Mouse (Mus musculus) midbrain, postnatal 0 days (tissue): ENCODE results near the gene Cfap99. TPM values are rescaled to one million over a fixed set of nuclear protein-coding genes. Genes with fewer than 3 reads are reported as not detected.

ENCODE experiments used
- ATAC-seq: fragments of 200-750 bp; cut with Nextera tagmentation; 2 replicates; pipeline ENCODE4 v1.8.0; 2017; ENCODE audit warnings: moderate number of reproducible peaks, mild to moderate bottlenecking, moderate TSS enrichment, moderate library complexity; ENCODE audit not compliant: low FRiP score
- DNase-seq: peaks from one replicate; pipeline ENCODE4 v3.0.0-alpha.2; 2015; ENCODE audit warnings: low spot score
- H3K27ac ChIP-seq: fragments of 300-500 bp; sonication (generic); 2 replicates; pipeline ENCODE4 v1.5.1; 2014; ENCODE audit warnings: low read depth, mild to moderate bottlenecking, low read length, mixed read lengths
- H3K27me3 ChIP-seq: fragments of 300-500 bp; sonication (generic); 2 replicates; pipeline ENCODE4 v1.6.1; 2014; ENCODE audit warnings: low read length, control low read depth, mixed read lengths; ENCODE audit not compliant: insufficient read depth
- H3K36me3 ChIP-seq: fragments of 300-500 bp; sonication (generic); 2 replicates; pipeline ENCODE4 v1.6.1; 2014; ENCODE audit warnings: low read length, control low read depth, mixed read lengths; ENCODE audit not compliant: insufficient read depth
- H3K4me1 ChIP-seq: fragments of 300-500 bp; sonication (generic); 2 replicates; pipeline ENCODE4 v1.6.1; 2014; ENCODE audit warnings: mild to moderate bottlenecking, control low read depth, antibody characterized with exemption, low read length, mixed read lengths; ENCODE audit not compliant: insufficient read depth
- H3K4me2 ChIP-seq: fragments of 300-500 bp; sonication (generic); 2 replicates; pipeline ENCODE4 v1.6.1; 2014; ENCODE audit warnings: low read depth, mild to moderate bottlenecking, low read length, mixed read lengths; ENCODE audit not compliant: poor library complexity, severe bottlenecking
- H3K4me3 ChIP-seq: fragments of 300-500 bp; sonication (generic); 2 replicates; pipeline ENCODE4 v1.5.1; 2014; ENCODE audit warnings: low read depth, mild to moderate bottlenecking, low read length, moderate library complexity
- H3K9ac ChIP-seq: fragments of 300-500 bp; sonication (generic); replicated peaks from 2 replicates; pipeline ENCODE4 v1.6.1; 2014; ENCODE audit warnings: mild to moderate bottlenecking, low read length, moderate library complexity, mixed read lengths; ENCODE audit not compliant: poor library complexity, severe bottlenecking
- H3K9me3 ChIP-seq: fragments of 300-500 bp; sonication (generic); 2 replicates; pipeline ENCODE4 v1.6.1; 2016; ENCODE audit warnings: low read length, control low read depth
- CTCF ChIP-seq: IDR thresholded peaks from 2 replicates; pipeline ENCODE4 v1.5.1; 2016; ENCODE audit warnings: antibody characterized with exemption, mild to moderate bottlenecking
- WGBS: fragments of 180-500 bp; shearing (Covaris S2); extraction: QIAGEN DNeasy Blood & Tissue Kit; methylation state at CpG from one replicate; pipeline ENCODE4 v1.1.7; 2014; 5-methylcytosine and 5-hydroxymethylcytosine counted together
- polyA plus RNA-seq: library from polyadenylated mRNA; unstranded; fragments of >200 nt; fragmentation: Nextera tagmentation; extraction: Ambion mirVana; gene quantifications from 2 replicates; pipeline ENCODE4 v1.2.1, GENCODE M21; 2015
- total RNA-seq: library from RNA; depleted of rRNA; stranded (reverse); fragments of >200 nt; gene quantifications from 2 replicates; pipeline ENCODE4 v1.2.3, GENCODE M21; 2014

Cfap99 gene
- total and polyA plus RNA-seq, 2 experiments from 2014 or later, result 0.37 to 2.1 TPM

GRCm38 (mm10) chr5:34251794-34252193 is 36.6 kb upstream of the Cfap99 start:
- Histone ChIP-seq H3K4me2 (no peak overlapping the region), H3K27ac (no peak overlapping the region), H3K4me1 (peaks cover 6% of the 10 kb centered on the region), H3K4me3 (no peak overlapping the region), H3K9me3 (no peaks in the 10 kb centered on the region), H3K9ac (no peak overlapping the region), H3K27me3 (no peaks in the 10 kb centered on the region), H3K36me3 (no peaks in the 10 kb centered on the region)
- no peak for TF ChIP-seq CTCF
- DNase-seq (peak; percentile 38), ATAC-seq (no peak)
- 38% methylated on average over 4 of the region's 4 CpGs for WGBS

GRCm38 (mm10) chr5:34252307-34252966 is 36.0 kb upstream of the Cfap99 start:
- WGBS, result 32% methylated on average over 4 of the region's 4 CpGs
- DNase-seq, result peak; percentile 87
- no peak overlapping the region for H3K4me3 ChIP-seq
- H3K9ac ChIP-seq, result no peak overlapping the region
- TF ChIP-seq CTCF, result no peak
- no peaks in the 10 kb centered on the region for H3K36me3 ChIP-seq
- no peak overlapping the region for H3K4me2 ChIP-seq
- no peaks in the 10 kb centered on the region for H3K27me3 ChIP-seq
- ATAC-seq, result no peak
- peaks cover 6% of the 10 kb centered on the region for H3K4me1 ChIP-seq
- H3K27ac ChIP-seq, result peak overlapping the region; percentile 57; the same call in 1 of the 2 replicates
- no peaks in the 10 kb centered on the region for H3K9me3 ChIP-seq

- H3K27me3 ChIP-seq, result no peaks in the 10 kb centered on the region
- 48% methylated on average over 4 of the region's 4 CpGs for WGBS
- peak overlapping the region; percentile 57; the same call in 1 of the 2 replicates for H3K27ac ChIP-seq
- no peak for TF ChIP-seq CTCF
- H3K36me3 ChIP-seq, result no peaks in the 10 kb centered on the region
- DNase-seq (no peak), ATAC-seq (no peak)
- no peak overlapping the region for H3K4me2 ChIP-seq
- H3K4me1 ChIP-seq, result peaks cover 6% of the 10 kb centered on the region
- no peak overlapping the region for H3K9ac ChIP-seq
- H3K9me3 ChIP-seq, result no peaks in the 10 kb centered on the region
- H3K4me3 ChIP-seq, result no peak overlapping the region
These were observed 35.4 kb upstream of the Cfap99 start for GRCm38 (mm10) chr5:34252967-34253519.

- H3K9ac ChIP-seq, result no peak overlapping the region
- no peaks in the 10 kb centered on the region for H3K36me3 ChIP-seq
- H3K4me1 ChIP-seq, result peaks cover 6% of the 10 kb centered on the region
- no peak for DNase-seq
- TF ChIP-seq CTCF, result no peak
- no peaks in the 10 kb centered on the region for H3K9me3 ChIP-seq
- no peak overlapping the region for H3K27ac ChIP-seq
- WGBS, result 81% methylated on average over 8 of the region's 8 CpGs
- no peaks in the 10 kb centered on the region for H3K27me3 ChIP-seq
- no peak for ATAC-seq
- H3K4me3 ChIP-seq, result no peak overlapping the region
- no peak overlapping the region for H3K4me2 ChIP-seq
These were observed 34.1 kb upstream of the Cfap99 start for GRCm38 (mm10) chr5:34254309-34254708.

GRCm38 (mm10) chr5:34255189-34255588 is 33.2 kb upstream of the Cfap99 start:
- no peak overlapping the region for H3K27ac ChIP-seq
- no peak for ATAC-seq
- no peaks in the 10 kb centered on the region for H3K27me3 ChIP-seq
- H3K4me2 ChIP-seq, result no peak overlapping the region
- WGBS, result 87% methylated on average over 3 of the region's 3 CpGs
- H3K9ac ChIP-seq, result no peak overlapping the region
- H3K4me3 ChIP-seq, result no peak overlapping the region
- peak; percentile 53 for TF ChIP-seq CTCF
- H3K36me3 ChIP-seq, result no peaks in the 10 kb centered on the region
- no peaks in the 10 kb centered on the region for H3K9me3 ChIP-seq
- no peak for DNase-seq
- H3K4me1 ChIP-seq, result peaks cover 6% of the 10 kb centered on the region

GRCm38 (mm10) chr5:34259172-34259816 is 29.1 kb upstream of the Cfap99 start:
- Histone ChIP-seq H3K4me1 (no peaks in the 10 kb centered on the region), H3K9ac (no peak overlapping the region), H3K27me3 (no peaks in the 10 kb centered on the region), H3K4me2 (no peak overlapping the region), H3K9me3 (no peaks in the 10 kb centered on the region), H3K4me3 (no peak overlapping the region), H3K36me3 (no peaks in the 10 kb centered on the region), H3K27ac (no peak overlapping the region)
- TF ChIP-seq CTCF, result no peak
- 66% methylated on average over 3 of the region's 3 CpGs for WGBS
- ATAC-seq (no peak), DNase-seq (no peak)
